Mouse (Mus musculus) embryonic facial prominence, embryonic 15.5 days (tissue): ENCODE measurements at regions not wholly inside any gene's neighbourhood (a gene's known extent, or its start where the extent isn't known, plus 50 kb on each side); places are given as distances from the start of the nearest gene placed in this dataset.

Source experiments
- ATAC-seq: fragments of 200-750 bp; cut with Nextera tagmentation; 2 replicates; pipeline ENCODE4 v1.8.0; 2017; ENCODE audit warnings: low read depth, moderate TSS enrichment; ENCODE audit not compliant: insufficient number of reproducible peaks, low FRiP score, low TSS enrichment
- H3K27ac ChIP-seq: fragments of 300-500 bp; sonication (generic); replicated peaks from 2 replicates; pipeline ENCODE4 v1.5.1; 2015; ENCODE audit warnings: mild to moderate bottlenecking, inconsistent platforms
- H3K27me3 ChIP-seq: fragments of 300-500 bp; sonication (generic); 2 replicates; pipeline ENCODE4 v1.6.1; 2015; ENCODE audit warnings: inconsistent platforms
- H3K36me3 ChIP-seq: fragments of 300-500 bp; sonication (generic); 2 replicates; pipeline ENCODE4 v1.6.1; 2015; ENCODE audit warnings: mild to moderate bottlenecking, inconsistent platforms
- H3K4me1 ChIP-seq: fragments of 300-500 bp; sonication (generic); 2 replicates; pipeline ENCODE4 v1.6.1; 2015; ENCODE audit warnings: inconsistent platforms
- H3K4me2 ChIP-seq: fragments of 300-500 bp; sonication (generic); replicated peaks from 2 replicates; pipeline ENCODE4 v1.6.1; 2015; ENCODE audit warnings: mild to moderate bottlenecking, inconsistent platforms
- H3K4me3 ChIP-seq: fragments of 300-500 bp; sonication (generic); replicated peaks from 2 replicates; pipeline ENCODE4 v1.5.1; 2015; ENCODE audit warnings: mild to moderate bottlenecking, inconsistent platforms
- H3K9ac ChIP-seq: fragments of 300-500 bp; sonication (generic); 2 replicates; pipeline ENCODE4 v1.6.1; 2015; ENCODE audit warnings: inconsistent platforms
- H3K9me3 ChIP-seq: fragments of 300-500 bp; sonication (generic); replicated peaks from 2 replicates; pipeline ENCODE4 v1.6.1; 2016; ENCODE audit warnings: inconsistent platforms
- WGBS: fragments of 180-500 bp; shearing (Covaris S2); methylation state at CpG from one replicate; pipeline ENCODE4 v1.1.7; 2015; 5-methylcytosine and 5-hydroxymethylcytosine counted together

DNA sequence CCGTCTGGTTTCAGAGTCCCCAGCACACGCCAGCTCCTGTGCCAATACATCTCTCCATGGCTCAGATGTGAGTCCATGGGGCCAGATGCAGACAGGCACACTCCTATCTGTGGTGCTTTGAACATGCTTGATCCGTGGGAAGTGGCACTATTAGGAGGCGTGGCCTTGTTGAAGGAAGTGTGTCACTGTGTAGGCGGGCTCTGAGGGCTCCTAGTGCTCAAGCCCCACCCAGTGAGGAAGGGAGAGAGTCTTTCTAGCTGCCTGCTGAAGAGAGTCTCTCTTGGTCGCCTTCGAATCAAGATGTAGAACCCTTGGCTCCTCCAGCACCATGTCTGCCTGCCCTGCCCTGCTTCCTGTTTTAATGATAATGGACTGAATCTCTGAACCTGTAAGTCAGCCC is 194.7 kb upstream of the Mvb12b start:
- Histone ChIP-seq H3K36me3 (no peaks in the 10 kb centered on the region), H3K4me3 (no peak overlapping the region), H3K9ac (no peak overlapping the region), H3K27me3 (no peaks in the 10 kb centered on the region; the same call in 1 of the 2 replicates), H3K9me3 (no peaks in the 10 kb centered on the region), H3K4me2 (no peak overlapping the region), H3K27ac (no peak overlapping the region), H3K4me1 (no peaks in the 10 kb centered on the region)
- ATAC-seq: no peak
- WGBS: 71% methylated on average over 7 of the region's 7 CpGs

DNA sequence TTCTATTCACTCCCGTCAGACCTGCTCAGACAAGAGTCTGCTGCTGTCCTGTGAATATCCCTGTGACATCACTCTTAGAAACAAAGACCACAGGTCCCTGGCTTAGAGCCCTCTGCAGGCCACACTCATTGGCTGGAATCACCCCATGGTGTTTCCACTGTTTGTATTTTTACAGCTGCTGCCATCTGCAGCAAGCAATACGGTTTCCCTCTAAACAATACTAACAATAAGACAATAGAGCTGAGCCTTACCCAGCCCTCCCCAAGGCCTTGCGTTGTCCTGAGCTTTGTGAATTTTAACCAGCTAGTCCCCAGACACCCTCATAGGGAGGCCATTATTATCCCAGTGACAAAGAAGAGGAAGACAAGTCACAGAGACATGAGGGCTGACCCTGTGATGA is 192.4 kb upstream of the Mvb12b start:
- no peaks in the 10 kb centered on the region for H3K36me3 ChIP-seq
- H3K4me3 ChIP-seq: no peak overlapping the region
- ATAC-seq: no peak
- H3K9me3 ChIP-seq: no peaks in the 10 kb centered on the region
- H3K4me2 ChIP-seq: no peak overlapping the region
- WGBS: 46% methylated on average over 3 of the region's 3 CpGs
- H3K27me3 ChIP-seq: no peaks in the 10 kb centered on the region; the same call in 1 of the 2 replicates
- H3K4me1 ChIP-seq: no peaks in the 10 kb centered on the region
- H3K9ac ChIP-seq: no peak overlapping the region
- H3K27ac ChIP-seq: no peak overlapping the region

GRCm38 (mm10) chr2:34079282-34079681 is 191.5 kb upstream of the Mvb12b start:
- Histone ChIP-seq H3K4me1 (no peaks in the 10 kb centered on the region), H3K36me3 (no peaks in the 10 kb centered on the region), H3K9me3 (no peaks in the 10 kb centered on the region), H3K4me2 (no peak overlapping the region), H3K27me3 (no peaks in the 10 kb centered on the region; the same call in 1 of the 2 replicates), H3K27ac (no peak overlapping the region), H3K9ac (no peak overlapping the region), H3K4me3 (no peak overlapping the region)
- WGBS: 75% methylated on average over 12 of the region's 12 CpGs
- no peak for ATAC-seq

DNA sequence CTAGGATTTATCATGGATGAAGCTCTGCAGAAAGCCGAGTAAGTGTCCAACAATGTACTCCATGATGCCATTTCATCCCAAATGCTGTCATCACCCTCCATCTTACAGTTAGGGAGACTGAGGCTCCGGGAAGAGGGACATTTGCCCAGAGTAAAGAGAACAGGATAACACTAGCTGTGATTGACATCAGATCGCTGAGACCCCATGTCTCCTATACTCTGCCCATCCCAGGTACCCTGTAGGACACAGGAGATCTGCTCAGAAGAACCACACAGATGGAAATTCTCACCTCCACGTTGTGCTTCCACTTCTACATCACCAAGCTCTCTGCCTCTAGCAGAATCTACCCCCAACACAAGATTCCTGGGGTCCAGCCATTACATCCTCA is 191.1 kb upstream of the Mvb12b start:
- WGBS: 77% methylated on average over 4 of the region's 4 CpGs
- Histone ChIP-seq H3K27ac (no peak overlapping the region), H3K4me3 (no peak overlapping the region), H3K4me2 (no peak overlapping the region), H3K27me3 (no peaks in the 10 kb centered on the region; the same call in 1 of the 2 replicates), H3K9ac (no peak overlapping the region), H3K4me1 (no peaks in the 10 kb centered on the region), H3K9me3 (no peaks in the 10 kb centered on the region), H3K36me3 (no peaks in the 10 kb centered on the region)
- no peak for ATAC-seq

DNA sequence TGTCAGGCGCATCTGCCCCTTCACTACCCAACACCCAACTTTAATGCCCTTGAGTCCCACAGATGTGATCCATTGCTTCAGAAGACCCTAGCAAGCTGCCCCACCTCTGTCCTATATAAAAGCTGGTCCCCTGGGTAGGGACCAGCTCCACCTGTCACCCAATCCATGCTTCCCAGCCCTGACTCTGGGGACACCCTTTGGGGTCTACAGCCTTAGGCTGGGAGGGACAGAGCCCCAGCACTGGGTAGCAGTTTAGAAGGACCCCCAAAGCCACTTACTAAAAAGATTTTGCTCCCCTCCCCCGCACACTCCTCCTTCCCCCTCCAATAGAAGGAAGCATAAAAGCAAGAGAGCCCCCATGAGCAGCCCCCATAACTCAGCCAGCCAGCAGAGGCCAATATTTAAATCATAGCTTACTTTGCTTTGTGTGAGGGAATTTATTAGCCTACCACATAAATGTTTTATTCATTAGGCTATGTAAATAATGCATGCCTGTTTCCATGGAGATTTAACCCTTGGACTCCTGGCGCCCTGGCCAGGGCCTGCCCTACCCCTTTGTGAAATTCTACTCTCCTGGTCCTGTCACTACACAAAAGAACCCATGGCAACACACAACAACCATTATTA is 190.6 kb upstream of the Mvb12b start:
- H3K9ac ChIP-seq: no peak overlapping the region
- ATAC-seq: no peak
- no peak overlapping the region for H3K4me2 ChIP-seq
- H3K4me3 ChIP-seq: no peak overlapping the region
- H3K4me1 ChIP-seq: no peaks in the 10 kb centered on the region
- no peaks in the 10 kb centered on the region; the same call in 1 of the 2 replicates for H3K27me3 ChIP-seq
- 75% methylated on average over 3 of the region's 3 CpGs for WGBS
- no peak overlapping the region for H3K27ac ChIP-seq
- H3K36me3 ChIP-seq: no peaks in the 10 kb centered on the region
- no peaks in the 10 kb centered on the region for H3K9me3 ChIP-seq

GRCm38 (mm10) chr2:34076346-34076745 is 188.6 kb upstream of the Mvb12b start:
- 64% methylated on average over 4 of the region's 4 CpGs for WGBS
- Histone ChIP-seq H3K4me2 (no peak overlapping the region), H3K9me3 (no peaks in the 10 kb centered on the region), H3K4me3 (no peak overlapping the region), H3K4me1 (no peaks in the 10 kb centered on the region), H3K9ac (no peak overlapping the region), H3K36me3 (no peaks in the 10 kb centered on the region), H3K27me3 (no peaks in the 10 kb centered on the region; the same call in 1 of the 2 replicates), H3K27ac (no peak overlapping the region)
- no peak for ATAC-seq

DNA sequence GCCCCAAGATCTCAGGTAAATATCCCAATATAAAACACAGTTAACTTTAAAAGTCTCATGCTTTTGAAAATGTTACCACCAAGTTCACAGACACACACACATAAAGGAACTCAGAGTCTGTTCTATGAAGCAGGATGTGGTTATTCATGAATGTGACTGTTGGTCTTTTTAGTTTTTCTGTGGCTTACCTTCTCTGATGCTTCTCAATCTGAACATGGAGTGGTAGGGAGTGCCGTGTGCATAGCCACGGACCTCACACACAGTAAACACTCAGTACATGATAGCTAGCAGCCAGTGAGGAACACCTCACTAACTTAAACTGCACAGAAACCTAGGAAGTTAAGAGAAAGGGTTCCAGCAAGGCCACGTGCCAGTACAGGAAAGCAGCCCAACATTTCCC is 186.3 kb upstream of the Mvb12b start:
- Histone ChIP-seq H3K9me3 (no peaks in the 10 kb centered on the region), H3K4me1 (no peaks in the 10 kb centered on the region), H3K27me3 (no peaks in the 10 kb centered on the region), H3K27ac (no peak overlapping the region), H3K4me3 (no peak overlapping the region), H3K36me3 (no peaks in the 10 kb centered on the region), H3K9ac (no peak overlapping the region), H3K4me2 (no peak overlapping the region)
- WGBS: 62% methylated on average over 3 of the region's 3 CpGs
- no peak for ATAC-seq

- no peak for ATAC-seq
- H3K36me3 ChIP-seq: no peaks in the 10 kb centered on the region
- H3K4me3 ChIP-seq: no peak overlapping the region
- 85% methylated on average over 13 of the region's 13 CpGs for WGBS
- no peak overlapping the region for H3K27ac ChIP-seq
- H3K9me3 ChIP-seq: no peaks in the 10 kb centered on the region
- H3K9ac ChIP-seq: no peak overlapping the region
- no peak overlapping the region for H3K4me2 ChIP-seq
- H3K27me3 ChIP-seq: no peaks in the 10 kb centered on the region
- H3K4me1 ChIP-seq: no peaks in the 10 kb centered on the region
Measured at GRCm38 (mm10) chr2:34065592-34065991, 177.8 kb upstream of the Mvb12b start.

DNA sequence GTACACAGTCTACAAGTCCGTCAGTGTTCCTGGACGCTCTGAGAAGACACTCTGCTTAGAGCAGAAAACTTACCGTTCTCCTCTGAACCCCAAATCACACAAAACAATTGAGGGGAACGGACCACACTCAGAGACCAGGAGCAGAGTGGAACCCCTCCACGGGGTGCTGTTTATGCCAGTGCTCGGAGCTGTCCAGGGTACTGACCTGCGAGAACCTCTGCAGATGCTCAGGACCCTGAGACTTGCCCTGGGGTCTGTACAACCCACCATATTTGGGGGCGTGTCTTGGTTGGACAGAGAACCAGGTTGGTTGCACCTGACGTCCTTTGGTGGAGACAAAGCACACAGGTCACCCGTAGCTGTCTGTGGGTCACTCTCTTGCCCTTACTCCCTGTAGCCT is 177.3 kb upstream of the Mvb12b start:
- H3K4me3 ChIP-seq: no peak overlapping the region
- no peaks in the 10 kb centered on the region for H3K9me3 ChIP-seq
- H3K4me1 ChIP-seq: no peaks in the 10 kb centered on the region
- H3K36me3 ChIP-seq: no peaks in the 10 kb centered on the region
- no peaks in the 10 kb centered on the region for H3K27me3 ChIP-seq
- no peak overlapping the region for H3K27ac ChIP-seq
- no peak for ATAC-seq
- H3K9ac ChIP-seq: no peak overlapping the region
- no peak overlapping the region for H3K4me2 ChIP-seq
- WGBS: 37% methylated on average over 10 of the region's 10 CpGs

GRCm38 (mm10) chr2:34056552-34056951 is 168.8 kb upstream of the Mvb12b start:
- Histone ChIP-seq H3K27me3 (no peaks in the 10 kb centered on the region), H3K4me3 (no peak overlapping the region), H3K36me3 (no peaks in the 10 kb centered on the region), H3K9me3 (no peaks in the 10 kb centered on the region), H3K27ac (no peak overlapping the region), H3K4me1 (no peaks in the 10 kb centered on the region), H3K4me2 (no peak overlapping the region), H3K9ac (no peak overlapping the region)
- ATAC-seq: no peak
- 72% methylated on average over 13 of the region's 13 CpGs for WGBS

DNA sequence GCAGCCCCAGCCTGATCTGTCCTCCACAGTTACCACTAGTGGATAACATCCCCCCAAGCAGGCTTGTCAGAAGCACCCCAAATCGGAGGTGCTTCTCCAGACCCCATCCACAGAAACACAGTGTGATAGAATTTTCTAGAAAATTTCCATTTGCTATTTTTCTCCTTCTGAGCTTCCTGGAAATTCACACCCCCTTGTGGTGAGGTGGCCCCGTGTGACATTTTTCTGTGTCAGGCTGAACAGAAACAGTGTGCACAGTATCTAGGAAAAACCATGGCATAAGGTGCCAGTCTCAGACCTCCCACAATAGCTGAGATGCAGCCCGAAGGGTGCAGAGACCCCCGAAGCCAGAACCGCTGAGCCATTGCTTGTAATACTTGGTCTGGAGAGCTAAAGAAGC is 155.3 kb upstream of the Mvb12b start:
- H3K9me3 ChIP-seq: no peaks in the 10 kb centered on the region
- ATAC-seq: no peak
- WGBS: 85% methylated on average over 5 of the region's 5 CpGs
- H3K27me3 ChIP-seq: no peaks in the 10 kb centered on the region
- H3K27ac ChIP-seq: no peak overlapping the region
- H3K4me3 ChIP-seq: no peak overlapping the region
- H3K9ac ChIP-seq: no peak overlapping the region
- H3K4me1 ChIP-seq: no peaks in the 10 kb centered on the region
- no peaks in the 10 kb centered on the region for H3K36me3 ChIP-seq
- H3K4me2 ChIP-seq: no peak overlapping the region

DNA sequence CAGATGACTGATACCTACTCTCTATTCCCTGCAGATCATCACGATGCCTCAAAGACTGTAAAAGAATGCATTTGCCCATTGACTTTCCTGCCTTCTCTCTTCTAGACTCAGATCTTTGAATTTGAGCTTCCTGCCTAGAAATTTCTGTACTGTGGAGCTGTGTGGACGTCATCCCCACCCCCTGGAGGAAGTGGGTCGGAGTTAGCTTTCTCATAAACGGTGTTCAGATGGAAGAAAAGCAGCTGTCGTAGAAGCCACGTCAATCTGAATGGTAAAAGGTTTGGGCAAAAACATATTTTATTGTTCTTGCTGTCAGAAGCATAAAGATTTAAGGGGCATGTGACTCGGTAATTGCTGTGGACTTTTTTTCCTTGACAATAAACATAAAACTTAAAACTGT is 154.6 kb upstream of the Mvb12b start:
- 36% methylated on average over 7 of the region's 7 CpGs for WGBS
- no peak for ATAC-seq
- Histone ChIP-seq H3K9me3 (no peaks in the 10 kb centered on the region), H3K4me3 (no peak overlapping the region), H3K36me3 (no peaks in the 10 kb centered on the region), H3K27ac (no peak overlapping the region), H3K9ac (no peak overlapping the region), H3K27me3 (no peaks in the 10 kb centered on the region), H3K4me1 (no peaks in the 10 kb centered on the region), H3K4me2 (no peak overlapping the region)
